Mouse (Mus musculus): Measurements from ENCODE around the gene Erp27.

The Erp27 gene

DNA sequence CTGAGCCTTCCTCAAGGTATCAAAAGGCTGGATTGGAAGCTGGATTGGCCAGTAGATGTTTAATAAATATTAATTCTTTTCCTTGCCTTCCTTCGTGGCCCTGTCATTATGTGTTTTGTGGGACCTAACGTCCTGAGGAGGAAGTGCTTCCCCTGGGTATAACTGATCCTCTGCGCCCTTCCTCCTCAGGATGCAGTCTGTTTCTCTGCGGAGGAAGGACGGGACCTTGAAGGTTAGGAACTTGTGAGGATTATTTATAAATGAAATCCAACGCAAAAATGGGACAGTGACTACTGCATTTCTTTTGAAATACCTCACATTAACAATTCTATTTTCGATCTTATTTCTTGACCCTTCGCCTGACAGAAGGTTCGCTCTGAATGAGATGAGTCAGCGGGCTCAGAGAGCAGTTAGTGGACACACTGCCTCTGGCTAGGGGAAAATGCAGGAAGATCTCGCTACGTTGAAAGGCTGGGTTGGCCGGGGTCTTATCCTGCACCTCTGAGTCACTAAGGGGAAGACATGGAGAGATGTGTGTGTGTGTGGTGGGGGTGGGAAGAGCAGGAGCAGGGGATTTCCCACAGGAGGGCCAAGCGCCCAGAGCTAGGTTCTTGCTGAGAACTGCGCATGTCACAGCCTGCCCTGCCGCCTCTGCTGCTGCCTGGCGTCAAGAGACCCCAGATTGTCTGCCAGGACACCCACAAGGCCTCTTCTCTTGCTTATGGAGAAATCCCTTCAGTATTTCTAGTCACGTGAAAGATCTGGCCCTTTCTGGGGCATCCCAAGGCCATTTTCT lies 16.5 kb upstream of the Erp27 start:
- DNase-seq = no peak

DNA sequence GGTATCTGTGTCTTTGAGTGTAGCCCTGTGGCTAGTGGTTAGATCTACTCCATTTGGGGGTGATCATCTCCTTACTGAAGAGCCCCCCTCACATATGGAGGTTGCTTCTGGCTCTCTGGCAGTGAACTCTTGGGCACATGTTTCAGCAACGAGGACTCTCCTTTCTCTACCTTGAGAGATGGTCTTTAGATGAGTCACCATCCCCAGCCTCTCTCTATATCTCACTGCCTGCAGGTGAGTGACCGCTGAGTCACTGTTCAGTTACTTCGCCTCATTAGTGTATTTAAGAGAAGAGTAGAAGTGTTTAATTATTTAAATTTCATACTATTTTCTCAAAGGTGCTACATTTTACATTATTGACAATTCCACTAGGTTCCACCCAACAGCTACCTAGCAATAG lies 15.1 kb upstream of the Erp27 start:
- no peak for DNase-seq

DNA sequence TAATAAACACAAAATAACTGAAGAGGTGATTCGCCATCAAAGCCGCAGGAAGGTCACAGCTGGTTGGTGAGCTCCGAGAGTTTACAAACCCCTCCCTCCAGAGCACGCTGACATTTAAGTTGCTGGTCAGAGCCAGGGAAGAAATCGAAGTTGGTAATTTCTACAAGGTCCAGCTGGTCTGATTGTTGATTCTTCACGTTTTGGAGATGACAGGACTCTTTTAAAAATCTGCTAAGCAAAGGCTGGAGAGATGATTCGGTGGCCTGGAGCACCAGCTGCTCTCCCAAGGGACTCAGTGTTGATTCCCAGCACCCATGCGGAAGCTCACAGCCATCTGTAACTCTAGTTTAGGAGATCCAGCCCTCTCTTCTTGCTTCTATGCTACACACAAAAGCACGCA lies 14.4 kb upstream of the Erp27 start:
- no peak for DNase-seq

DNA sequence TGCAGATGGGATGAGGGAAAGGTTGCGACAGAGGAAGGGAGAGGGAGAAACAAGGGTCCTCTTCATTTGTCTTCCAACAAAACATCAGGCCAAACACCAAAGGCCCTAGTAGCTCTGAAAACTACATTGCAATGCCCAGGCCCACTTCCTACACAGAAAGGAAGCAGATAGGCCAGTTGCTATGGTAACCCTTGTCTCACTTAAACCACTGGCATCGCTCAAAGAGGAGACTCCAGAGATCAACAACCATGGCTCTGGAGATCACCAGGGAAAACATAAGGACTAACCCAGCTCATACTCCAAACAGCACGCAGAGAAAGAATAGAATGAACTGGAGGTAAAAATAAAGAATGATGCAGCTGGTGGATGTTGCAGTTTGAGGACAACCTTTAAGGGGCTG lies 13.3 kb upstream of the Erp27 start:
- no peak for DNase-seq

DNA sequence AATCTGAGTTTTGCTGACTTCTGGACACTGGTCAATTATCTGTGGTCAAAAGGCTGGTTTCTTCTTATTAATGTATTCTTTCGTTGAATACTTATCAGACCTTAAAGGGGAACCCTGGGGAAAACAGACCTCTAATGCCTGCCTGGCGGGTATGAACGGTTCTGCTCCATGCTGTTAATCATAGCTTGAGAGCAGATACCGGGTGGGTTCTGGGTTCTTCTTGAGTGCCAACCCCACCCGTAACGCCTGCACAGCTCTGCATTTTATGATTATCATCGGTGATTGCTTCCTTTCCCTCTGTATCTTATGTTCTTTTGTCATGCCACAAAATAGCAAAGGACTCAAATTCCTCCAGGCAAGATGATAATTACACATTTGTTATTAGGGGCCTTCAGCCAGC lies 12.1 kb upstream of the Erp27 start:
- DNase-seq = no peak

DNA sequence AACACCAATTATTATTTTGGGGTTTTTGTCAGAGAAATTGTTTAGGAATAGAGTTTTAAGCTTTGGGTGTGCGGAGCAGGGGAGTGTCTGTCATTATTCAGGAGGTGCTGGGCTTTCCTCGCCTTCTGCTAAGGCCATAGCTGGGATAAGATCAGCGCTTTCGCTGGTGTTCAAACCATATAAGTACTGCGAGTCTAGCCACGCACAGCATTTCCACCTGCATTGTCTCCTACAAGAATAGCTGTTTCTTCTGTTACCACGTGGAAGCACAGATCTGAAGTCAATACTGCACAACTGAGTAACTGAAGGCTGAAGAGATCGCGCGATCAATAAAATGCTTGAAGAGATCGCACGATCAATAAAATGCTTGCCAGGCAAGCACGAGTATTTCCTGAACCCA lies 9.3 kb upstream of the Erp27 start:
- DNase-seq = no peak

DNA sequence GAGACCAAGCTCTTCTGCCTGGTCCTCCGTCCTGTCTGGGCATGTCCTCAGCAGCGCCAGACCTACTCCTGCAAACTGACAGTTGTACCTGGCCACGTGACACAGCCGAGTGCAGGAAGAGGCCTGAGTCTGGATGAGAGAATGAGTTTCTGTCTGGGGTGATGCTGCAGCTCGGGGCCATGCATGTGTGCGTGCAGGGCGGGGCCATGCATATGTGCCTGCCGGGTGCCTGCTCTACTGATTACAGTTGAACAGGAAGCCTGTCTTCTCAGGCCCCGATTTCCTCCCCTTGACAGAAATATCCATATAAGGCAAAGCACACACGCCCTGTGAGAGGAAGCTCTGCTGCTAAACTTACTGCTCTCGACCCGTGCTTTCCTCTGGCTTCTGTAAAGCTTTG lies 8.7 kb upstream of the Erp27 start:
- no peak for DNase-seq

DNA sequence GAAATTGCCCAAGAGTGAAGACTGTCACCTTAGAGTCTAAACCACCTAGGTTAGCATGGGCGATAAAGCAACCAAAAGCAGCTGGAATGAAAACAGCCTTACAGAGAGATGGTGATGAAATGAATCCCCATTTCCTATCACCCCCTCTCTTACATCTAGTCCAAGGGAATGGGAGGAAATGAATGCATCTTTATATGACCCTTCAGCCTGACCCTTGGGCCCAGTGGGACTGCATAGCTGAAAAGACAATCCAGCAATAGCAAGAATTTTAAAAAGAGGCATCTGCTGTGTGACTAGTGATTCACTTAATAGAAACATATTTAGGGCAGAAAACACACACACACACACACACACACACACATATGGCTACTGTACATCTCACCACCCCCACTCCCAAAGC lies 5.6 kb upstream of the Erp27 start:
- DNase-seq = no peak

DNA sequence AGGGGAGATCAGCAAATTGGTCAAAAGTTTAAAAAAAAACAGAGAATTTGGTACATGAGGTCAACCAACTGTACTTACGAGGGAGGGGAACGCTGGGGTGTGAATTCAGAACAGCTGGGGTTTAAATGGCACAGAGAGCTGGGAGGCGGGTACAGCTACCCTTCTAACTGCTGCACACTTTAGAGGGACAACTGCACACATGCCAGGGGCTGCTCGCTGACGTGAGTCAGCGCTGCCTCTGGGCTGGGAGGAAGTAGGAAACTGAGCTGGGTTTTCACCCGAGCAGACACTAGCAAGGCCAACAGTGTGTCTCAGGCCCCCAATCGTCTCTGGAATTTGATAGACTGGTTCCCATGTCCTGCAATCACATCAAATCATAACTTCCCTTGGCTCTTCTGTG lies 3.1 kb upstream of the Erp27 start:
- no peak for DNase-seq

DNA sequence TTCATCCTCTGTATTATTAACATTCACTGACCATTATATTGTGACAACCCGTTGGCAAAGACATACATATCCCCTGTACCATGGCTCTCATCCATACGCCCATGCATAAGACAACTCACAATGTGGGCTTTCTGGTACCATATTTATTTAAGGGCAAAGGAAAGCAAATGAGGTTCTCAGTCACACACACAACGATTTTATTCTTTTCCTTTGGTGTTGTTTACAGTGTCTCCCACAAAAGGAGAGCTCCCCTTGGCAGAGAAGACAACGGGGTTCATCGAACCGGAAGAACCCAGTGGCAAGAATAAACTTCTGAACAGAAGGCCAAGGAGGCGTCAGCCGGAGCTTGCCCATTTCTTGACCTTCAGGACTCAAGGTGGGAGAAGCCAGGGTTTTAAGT lies 1.6 kb upstream of the Erp27 start, which contains the start of gene Pde6h:
Pde6h (plus strand) TSS at position 301 of the 400 bp plus-strand sequence.
- no peak for DNase-seq

DNA sequence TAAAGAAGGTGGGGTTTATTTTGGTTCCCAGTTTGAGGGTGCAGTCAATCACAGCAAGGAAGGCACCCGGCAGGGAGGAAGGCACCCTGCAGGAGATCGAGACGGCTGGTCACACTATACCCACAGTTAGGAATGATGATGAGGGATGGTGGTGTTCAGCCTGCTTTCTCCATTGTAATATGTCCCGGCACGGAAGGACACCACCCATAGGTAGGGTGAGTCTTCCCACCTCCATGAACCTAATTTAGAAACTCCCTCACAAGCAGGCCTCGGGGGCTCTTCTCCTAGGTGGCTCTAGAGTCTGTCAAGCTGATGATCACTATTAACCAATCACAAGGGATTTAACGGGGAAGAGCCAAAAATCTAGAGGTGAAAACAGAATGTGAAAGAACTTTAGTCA lies 891 bp upstream of the Erp27 start:
- no peak for DNase-seq

DNA sequence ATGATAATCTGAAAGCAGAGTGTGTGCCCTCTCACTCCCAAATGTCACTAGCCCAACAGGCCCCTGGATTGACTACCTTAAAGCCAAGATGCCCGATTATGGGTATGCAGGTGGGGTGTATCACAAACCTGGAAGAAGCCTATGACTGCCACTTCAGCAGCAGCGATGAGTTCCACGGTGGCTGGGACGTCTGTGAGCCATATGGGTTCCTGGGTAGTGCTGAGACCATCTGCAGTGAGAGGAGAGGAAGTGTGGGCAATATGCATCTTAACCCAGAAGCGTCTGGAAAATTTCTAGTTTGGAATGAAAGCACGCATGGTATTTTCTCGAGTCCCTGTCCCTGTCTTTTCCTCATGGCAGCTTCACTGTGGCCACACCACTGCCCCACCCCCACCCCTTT lies 379 bp downstream of the Erp27 start:
- DNase-seq = no peak

DNA sequence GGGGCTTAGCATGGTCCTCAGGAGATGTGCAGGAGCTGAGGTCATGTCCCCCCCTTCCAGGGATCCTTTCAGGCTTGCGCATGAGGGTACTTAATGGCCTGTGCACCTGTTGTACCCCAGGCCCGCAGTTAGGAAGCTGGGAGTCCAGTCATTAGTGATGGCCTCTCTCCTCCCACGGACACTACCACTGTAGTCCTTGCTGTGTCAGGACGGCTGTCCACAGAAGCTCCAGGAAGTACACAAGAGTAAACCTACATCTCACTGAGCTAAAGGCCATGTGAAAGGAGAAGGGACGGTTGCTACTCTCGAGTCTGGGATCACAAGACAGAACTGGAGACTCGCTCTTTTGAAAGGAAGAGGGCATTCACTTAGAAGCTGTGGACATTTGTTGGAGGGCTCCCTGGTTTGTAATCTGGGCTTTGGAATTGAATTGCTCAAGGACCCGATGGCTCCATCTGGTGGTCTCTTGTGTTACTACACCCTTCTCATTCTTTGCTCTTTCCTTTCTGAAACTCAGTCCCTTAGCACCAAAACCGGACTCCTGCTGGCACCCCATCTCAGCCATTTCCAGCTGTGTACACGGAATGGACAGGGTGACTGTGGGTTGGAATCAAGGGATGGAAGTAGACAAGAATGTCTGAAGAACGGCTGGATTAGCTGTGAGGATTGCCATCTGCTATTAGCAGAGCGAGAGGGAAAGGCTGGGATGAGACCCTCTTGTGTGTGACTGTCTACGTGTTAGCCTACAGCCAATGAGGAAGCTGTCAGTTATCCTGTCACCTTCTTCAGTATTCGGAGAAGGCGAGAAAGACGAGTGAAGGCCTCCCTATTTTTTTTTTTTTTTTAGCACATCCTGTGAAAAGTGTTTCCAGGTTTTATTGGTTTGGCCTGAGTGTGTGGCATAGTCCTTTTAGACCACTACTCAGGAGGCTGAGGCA lies 1.4 kb downstream of the Erp27 start:
- DNase-seq = peak; percentile 30

DNA sequence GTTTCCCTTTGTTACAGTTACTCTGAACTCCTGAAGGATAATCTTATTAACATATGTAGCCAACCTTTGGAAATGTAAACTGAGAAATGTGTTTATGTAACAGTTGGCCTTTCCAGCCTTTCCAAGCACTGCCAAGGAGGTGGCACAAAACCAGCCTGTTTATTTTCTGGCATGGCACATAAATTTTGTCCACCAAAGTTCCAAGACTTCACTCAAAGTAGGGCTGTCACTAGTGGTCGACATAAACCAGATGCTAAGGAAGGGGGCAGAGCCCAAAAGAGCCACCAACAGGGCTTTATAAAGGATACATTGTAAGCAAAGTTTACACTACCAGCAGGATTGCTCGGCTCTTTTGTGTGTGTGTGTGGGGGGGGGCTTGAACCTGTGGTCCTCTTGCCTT lies 4.1 kb downstream of the Erp27 start:
- DNase-seq = no peak

DNA sequence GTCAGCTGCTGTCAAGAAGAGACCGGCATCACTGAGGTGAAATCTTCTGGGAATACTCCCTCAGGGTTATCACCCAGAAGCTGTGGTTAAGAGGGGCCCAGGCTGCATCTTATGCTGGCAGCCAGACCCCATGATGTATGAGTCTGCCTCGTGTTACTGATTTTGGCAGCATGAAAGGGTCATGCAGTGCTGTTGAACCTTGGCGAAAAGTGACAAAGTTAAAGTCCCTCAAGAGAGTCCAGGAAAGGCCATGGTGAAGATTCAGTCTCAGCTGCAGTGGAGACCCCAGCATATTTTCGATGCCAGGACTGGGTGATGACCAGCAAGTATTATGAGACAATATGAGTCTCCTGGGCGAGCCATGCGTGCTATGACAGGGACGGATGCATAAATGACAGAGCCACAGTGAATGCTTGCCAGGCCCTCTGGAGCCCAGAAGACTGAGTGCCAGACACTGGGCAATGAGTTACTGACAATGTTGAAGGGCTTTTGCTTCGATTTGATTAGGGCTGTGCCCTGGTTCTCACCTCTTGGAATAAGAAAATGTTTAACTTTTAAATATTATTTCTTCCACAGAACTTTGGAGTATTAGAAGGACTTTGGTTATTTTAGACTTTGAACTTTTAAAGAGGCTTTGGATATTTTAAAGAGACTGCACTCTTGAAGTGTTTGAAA lies 6.1 kb downstream of the Erp27 start:
- DNase-seq = no peak

DNA sequence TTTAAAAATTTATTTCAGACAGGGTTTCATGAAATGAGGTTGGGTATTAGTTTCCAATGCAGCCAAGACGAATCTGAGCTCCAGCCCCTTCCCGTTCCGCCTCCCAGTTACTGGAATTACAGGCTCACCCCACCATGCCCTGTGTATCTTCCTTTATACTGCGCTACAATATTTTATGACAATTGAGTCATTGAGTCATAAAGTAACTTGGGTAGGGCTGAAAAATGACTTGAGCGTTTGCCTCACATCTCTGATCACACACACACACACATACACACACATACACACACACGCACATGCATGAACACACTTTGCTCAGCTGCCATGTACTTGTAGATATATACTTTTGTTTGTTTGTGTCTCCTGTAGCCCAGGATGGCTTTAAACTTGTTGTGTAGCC lies 7.7 kb downstream of the Erp27 start:
- no peak for DNase-seq

DNA sequence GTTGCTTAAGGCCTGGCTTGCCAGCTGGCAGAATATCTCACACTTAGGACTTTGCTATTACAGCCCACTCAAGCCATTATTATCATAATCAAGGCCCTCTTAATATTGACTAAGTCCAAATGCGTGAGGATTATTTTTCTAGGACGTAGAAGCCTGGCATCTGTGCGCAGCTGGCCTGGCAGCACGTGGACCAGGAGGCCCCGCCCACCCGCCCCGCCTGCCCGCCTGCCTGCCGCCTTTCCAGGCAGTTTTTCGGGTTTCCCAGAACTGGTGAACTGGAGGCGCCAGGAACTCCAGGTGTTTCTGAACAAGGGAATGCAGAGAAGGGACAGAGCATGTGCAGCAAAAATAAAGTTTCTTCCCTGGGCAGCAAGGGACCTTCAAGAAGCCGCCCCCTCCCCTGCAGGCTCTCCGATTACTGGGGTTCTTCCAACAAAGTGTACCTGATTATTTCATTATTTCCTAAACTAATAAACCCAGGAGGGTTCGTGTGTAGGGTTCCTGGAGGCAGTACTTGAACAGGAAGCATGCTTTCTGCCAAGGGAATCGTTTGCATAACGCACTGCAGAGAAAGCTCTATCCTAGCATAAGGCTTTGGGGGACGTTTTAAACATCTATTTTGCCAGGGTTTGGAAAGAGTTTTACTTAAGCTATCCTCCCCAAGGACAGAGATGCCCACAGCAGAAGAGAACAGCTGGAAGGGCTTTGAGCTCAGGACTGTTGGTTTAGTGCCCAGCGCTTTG lies 8.4 kb downstream of the Erp27 start:
- no peak for DNase-seq

DNA sequence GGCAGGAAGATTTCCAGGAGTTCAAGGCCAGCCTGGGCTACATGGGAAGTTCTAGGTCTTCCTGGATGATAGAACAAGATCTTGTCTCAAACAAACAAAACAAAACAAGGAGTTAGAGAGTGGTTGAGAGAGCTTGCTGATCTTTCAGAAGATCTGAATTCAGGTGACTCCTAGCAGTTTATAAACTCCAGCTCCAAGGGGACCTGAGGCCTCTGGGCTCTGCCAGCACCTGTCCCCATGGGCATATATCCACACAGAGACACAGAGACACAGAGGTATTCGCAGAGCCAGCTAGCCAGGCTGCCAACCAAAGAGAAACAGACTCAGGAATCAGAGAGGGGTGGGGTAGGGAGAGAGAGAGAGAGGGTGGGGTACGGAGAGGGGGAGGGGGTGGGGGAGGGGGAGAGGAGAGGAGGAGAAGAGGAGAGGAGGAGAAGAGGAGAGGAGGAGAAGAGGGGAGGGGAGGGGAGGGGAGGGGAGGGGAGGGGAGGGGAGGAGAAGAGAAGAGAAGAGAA lies 9.2 kb downstream of the Erp27 start:
- no peak for DNase-seq

DNA sequence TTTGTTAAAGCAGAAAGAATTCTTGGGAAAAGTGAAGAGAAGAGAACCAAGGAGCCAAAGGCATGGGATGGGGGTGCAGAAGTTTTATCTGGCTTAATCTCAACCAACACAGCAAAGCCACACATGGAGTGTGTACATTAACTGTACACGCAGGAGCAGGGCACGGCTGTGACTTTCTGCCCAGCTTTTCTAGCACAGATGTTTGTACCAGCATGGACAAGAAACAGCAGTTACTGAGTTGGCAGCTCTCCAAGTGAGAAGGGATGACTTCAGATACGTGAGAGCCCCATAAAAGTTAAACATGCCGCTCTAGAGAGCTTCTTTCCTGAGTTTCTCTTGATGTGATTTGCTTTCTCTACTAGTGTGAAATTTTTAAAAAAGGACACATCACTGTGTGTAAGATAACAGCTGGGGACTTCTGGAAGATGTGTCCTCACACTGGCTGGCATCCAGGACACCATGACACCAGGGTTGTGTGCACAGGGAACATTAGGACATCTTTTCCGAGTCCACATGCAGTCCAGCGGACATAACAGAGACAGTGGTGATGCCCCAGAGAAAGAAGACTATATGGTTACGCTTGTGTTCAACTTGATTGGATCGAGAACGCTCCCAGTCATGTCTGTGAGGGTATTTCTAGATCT lies 11.6 kb downstream of the Erp27 start:
- DNase-seq = no peak

DNA sequence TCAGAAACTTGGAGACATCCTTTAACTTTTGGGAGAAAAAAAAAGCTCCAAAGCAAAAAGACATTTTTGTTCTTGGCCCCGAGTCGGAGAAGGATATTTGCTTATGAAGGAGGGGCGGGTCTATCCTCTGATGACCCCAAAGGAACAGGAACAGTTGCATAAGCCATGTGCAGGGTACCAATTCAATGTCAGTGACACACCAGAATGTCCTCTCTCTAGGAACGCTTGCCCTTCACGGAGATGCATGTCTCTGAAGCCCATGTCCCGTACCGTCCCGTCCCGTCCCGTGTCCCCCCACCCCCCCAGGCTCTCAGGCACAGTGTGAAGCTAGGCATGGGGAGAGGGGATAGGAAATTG lies 15.1 kb downstream of the Erp27 start:
- DNase-seq = no peak

DNA sequence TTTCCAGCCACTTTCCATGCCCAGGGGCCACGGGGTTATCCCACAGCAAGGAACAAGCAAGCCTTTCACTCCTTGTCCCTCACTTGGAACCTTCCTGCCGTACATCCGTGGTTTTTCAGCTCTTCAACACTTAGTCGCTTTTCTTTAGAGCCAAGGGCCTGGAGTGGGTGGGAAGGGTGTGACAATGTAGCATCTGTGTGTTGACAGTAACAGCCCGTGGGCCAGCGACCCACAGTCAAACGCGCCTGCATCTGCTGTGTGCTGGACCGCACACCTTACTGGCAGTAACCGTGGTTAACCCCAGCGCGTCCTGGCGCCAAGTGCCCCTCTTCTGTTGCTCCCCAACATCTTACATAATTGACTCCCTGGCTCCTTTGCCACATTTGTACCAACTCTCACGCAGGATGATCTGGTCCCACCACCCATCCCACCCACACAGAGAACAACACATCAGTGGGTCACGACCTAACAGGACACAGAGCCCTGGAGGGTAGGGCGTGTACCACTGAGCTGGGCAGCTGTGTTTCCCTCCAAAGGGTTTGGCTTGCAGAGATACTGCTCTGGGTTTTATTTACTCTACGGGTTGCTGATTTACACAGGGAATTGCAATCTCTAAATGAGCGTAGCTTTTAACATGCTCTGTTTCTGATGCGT lies 15.6 kb downstream of the Erp27 start:
- DNase-seq = no peak
